Mouse (Mus musculus): ENCODE data around the gene Tmem139.

DNA sequence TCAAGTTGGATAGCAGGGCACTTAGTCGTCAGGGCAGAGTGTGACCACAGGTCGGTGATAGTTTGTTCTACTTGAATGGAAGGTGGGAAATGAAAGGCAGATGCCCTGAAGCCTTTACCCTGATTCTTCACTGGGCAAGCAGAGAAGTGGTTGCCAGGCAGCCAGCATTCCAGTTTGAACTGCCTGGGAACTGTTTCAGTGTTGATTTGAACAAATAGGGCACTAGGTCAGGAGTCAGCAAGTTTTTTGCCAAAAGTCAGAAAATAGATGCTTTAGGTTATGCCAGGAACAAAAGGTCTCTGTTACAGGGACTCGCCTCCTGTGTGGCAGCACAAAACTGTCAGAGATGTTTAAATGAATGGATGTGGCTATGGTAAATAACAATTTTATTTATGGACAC, 39.5 kb upstream of the Tmem139 start:
- TF ChIP-seq GATA1 (IDR thresholded peaks at IDR 0.05; ENCODE audit: low read length) = no peak
- TF ChIP-seq TAL1 (IDR thresholded peaks at IDR 0.05; ENCODE audit: low read length) = no peak

Measured in erythroblast, embryonic 14.5 days (primary cell).